Mouse (Mus musculus) MN1 (cell line): Measurements from ENCODE around the gene Kif13a.

Experiments used
- DNase-seq: peaks from one replicate; pipeline ENCODE4 v3.0.0-alpha.2; 2016; ENCODE audit warnings: low spot score

The Kif13a gene

DNA sequence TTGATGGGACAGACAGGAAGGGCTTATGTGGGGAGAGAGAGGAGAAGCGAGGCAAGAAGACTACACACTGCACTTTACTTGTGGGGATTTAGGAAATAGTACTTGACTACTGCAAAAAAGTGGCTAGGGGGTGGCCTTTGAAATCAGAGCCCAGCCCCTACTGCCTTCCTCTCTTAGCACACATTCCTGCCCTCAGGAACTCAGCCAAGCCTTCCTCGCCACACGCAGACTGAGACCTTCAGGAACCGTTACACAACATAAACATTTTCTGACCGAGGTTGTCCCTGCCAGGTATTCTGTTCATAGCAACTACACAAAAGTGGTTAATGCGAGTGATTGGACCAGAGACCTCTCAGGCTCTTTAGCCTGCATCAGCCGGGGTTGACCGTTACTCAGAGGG lies 8.1 kb downstream of the Kif13a start:
- no peak for DNase-seq

DNA sequence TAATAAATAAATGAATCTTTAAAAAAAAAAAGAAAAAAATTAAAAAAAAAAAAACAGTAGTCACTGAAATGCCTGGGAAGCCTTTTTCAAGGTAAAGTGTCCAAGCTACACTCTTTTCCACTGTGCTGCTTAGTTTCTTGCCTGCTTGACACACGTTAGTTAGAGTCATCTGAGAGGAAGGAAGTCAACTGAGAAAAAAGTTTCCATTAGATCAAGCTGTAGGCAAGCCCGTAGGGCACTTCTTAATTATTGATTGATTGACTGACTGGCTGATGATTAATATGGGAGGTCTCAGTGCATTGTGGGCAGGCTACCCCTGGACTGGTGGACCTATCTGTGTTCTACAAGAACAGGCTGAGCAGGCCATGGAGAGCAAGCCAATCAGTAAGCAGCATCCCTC lies 9.9 kb downstream of the Kif13a start:
- DNase-seq, result no peak

DNA sequence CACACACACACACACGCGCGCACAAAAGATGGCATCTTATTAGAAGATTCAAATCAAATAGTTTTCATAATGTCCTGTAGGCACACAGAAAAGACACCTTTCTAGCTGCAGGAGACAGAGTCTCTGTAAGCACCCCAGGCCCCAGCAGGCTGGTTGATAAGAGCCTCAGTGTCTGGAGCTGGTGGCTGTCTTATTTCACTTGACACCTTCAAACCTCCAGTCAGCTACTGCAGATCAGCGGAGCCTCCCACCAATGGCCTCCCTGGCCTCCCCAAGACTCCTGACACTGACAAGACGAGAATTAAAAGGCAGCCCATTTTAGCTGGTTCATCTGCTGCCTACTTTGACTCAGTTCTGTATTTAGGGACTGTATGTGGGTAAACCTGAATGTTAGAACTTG lies 11.2 kb downstream of the Kif13a start:
- DNase-seq, result peak; percentile 18

DNA sequence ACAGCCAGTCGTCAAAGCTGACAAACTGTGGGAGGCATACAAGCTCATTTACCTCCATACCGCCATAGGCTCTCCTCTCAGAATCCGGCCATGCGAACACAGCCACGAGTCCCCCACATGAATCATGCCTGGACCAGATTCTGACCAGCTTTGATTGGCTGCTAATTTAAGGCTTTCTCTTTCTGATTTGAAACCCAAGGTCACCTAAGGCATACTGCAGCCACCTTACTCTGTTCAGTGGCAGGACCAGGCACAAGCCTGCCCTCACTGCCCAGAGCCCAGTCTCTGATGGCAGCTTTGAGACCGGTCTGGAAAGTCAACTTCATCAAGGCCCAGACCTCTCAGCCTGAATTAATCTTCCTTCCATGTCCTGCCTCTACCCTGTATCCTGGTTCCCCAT lies 17.7 kb downstream of the Kif13a start:
- DNase-seq, result no peak

DNA sequence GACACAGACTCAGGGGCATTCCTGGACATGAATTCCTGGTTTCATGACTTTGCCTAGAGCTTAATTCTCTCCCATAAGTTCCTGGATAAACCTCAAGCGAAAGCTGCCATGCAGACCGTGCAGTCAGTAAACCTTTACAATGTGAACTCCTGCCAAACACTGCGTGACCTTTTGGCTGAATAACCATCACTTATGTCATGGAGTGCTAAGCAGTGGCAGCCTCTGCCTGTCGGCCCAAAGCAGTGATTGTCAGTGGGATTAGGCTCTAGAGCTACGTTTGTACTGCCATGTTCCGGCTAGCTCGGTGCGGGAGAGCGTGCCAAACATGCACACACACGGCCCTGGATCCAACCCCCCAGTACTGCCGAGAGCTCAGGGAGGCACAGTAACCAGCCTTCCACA lies 18.6 kb downstream of the Kif13a start:
- no peak for DNase-seq

DNA sequence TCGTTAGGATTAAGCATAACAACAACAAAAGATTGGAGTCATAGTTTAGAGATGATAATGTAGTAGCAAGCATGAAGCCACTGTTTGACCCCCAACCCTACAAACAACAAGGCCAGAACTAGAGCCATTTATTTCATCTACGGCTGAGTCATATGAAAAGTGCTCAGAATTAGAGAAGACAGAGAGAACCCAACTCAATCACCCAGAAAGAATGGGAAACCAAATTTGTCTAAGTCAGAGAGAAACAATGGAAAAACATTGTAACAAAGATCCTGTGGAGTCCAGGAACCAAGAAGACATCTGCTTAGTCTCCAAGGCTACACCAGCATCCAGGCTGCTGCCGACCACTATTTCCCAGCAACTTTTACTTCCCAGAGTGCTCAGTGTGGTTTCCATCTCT lies 19.7 kb downstream of the Kif13a start:
- DNase-seq, result no peak

DNA sequence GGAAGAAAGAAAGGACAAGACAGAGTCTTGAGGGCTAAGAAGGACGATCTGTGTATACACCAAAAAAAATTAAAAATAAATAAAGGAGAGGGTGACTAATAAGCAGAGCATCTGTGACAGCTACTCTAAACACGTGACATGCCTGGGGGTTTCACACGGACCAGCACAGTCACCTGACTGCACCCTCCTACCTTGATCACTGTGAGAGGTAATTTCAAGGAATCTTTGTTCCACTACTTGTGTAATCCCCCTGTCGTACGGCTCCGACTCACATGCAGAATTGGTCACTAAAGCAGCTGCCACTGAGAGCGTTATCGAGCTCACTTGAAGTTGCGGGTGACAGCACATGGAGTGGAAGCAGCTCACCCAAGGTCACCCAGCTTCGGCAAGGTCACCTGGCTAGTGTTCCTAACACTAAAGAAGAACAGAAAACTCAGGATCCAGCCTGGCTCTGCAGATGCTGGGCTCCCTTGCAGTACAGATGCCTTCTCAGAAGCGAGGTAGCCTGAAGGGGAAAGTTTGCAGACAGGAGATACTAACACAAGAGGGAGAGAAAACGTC lies 20.6 kb downstream of the Kif13a start:
- DNase-seq, result no peak

DNA sequence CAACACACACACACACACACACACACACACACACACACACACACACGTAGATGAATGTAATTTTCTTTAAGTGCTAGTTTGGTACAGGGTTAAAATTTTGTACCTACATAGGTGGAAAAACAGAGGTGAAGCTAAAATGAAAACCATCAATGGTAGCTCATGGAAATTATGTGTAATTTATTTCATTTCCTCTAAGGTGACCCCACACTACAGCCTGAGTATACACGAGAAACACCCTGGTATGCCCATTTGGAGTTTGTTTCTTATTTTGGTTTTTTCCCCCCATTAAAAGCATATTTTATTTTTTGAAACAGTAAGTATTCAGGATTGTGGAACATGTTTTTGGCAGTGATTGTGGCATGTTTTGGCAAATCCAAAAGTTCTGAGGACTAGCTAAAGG lies 21.3 kb downstream of the Kif13a start:
- no peak for DNase-seq

DNA sequence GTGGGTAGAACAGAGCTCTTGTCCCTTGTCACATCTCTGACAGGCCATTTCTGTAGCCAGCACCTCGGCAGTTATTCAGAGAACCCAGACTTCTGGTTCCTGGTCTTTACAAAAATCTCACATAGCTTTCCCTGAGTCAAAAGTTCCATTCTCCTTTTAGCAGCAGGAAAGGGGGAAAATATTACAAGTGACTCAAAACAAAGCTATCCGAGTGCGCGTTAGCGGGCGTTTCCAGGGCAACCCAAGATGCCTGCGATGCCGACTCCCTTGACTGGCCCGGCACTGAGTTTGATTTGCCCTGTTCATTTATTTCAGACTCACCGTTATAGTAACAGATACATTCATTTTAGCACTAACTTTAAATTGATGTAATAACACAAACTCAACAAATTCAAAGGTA lies 21.8 kb downstream of the Kif13a start:
- no peak for DNase-seq

DNA sequence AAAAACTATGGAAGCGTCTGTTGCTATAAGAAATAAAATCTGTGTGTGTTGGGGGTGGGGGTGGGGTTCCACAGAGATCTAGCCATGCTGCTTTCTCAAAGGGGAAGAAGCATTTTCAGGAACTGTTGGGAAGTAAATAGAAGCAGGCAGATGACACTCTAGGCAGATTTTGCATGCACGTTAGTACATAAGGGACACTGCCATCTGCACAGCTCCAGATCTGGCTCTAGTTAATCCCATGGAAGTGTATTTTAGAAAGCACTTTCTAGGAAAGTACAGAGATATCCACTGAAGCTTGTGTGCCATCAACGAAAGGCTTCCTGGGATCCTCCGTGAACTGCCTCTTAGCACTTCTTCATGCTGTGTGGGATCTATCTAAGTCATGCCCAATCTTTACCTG lies 22.6 kb downstream of the Kif13a start:
- no peak for DNase-seq

DNA sequence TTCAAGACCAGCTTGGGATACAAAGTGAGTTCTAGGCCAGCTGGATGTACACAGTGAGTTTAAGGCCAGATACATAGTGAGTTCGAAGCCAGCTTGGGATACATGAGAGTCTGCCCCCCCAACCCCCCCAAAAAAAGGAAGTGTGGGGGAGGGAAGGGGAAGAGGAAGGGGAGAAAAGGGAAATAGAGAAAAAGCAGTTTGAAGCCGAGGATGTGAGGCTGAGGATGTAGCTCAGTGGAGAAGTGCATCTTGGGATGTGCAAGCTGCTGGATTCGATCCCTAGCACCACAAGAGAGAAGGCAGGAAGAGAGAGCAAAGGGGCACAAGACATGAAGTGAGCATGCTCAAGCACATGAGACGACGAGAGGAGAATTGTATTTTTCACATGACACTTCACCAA lies 23.7 kb downstream of the Kif13a start:
- no peak for DNase-seq

DNA sequence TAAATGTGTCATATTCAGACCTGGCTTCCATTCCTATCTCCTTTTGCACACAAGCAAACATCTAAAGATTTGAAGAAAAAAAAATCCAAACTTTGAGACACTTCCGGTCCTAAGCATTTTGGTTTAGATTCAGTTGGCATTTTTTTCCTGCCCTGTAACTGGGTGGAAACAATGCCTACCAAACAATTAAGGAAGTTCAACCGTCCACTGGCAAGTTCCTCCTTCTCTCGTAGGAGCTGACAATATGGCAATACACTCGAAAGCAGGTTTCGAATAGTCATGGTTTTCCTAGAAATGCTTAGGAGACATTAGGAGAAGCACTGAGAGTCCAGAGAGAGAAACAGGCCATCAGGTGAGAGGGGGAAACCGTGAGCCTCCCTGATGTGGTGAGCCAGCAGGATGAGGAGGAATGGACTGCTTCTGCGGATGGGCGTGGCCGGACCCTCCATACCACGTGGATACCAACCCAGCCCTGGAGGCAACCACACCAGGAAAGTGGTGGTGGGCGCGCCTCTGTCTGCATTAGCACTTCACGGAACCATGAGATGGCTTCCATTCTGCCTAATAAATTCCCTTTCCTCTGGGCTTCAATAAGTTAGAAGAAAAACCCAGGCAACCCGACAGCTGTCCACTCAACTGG lies 24.6 kb downstream of the Kif13a start:
- DNase-seq, result no peak

DNA sequence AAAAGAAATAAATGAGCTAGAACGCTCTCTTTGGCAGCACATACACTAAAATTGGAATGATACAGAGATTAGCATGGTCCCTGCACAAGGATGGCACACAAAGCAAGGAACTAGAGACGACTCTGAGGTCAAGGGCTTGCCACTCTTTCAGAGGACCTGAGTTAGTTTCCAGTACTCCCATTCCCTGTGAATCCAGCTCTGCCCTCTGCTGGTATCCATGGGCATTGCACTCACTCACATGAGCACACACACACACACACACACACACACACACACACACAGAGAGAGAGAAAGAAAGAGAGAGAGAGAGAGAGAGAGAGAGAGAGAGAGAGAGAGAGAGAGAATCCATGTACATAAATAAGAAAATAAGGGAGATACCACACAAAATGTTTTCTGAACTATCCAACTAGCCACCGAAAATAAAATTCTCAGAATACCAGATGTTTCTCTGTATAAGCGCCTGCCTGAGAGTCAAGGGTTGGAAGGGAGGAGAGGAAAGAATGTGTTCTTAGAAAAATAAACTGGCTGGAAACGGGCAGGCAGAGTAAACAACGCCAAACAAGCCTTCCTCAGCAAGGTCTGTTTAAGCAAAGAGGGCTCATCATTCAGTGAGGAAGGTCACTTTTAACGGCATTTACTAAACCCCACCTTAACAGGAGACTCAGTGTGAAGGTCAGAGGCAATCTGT lies 27.0 kb downstream of the Kif13a start:
- DNase-seq, result no peak

DNA sequence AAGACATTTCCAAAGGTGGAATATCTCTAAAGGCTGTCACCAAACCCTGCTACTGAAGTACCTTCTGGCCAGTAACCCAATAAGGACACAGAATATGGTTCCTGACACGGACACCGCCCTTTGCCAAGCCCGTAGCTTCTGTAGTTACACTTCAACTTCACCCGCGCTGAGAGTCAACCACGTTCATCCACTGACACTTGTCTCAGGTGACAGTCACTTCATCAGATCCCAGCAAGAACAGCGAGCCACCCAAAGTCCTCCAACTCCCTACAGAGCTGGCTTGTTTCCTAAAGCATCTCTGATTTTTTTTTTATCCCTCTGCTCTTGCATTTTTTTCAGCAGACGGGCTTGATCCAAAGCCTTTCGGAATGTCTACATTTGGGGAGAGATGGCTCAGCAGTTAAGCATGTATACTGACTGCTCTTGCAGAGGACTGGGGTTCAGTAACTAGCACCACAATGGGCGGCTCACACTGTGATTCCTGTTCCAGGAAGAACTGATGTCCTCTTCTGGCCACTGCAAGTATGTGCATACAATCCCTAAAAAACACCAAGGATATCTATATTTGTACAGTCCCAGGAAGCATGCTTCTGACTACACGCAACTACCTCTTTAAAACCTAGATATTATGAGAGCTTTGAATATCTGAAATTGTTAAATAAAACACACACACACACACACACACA lies 28.7 kb downstream of the Kif13a start:
- no peak for DNase-seq

DNA sequence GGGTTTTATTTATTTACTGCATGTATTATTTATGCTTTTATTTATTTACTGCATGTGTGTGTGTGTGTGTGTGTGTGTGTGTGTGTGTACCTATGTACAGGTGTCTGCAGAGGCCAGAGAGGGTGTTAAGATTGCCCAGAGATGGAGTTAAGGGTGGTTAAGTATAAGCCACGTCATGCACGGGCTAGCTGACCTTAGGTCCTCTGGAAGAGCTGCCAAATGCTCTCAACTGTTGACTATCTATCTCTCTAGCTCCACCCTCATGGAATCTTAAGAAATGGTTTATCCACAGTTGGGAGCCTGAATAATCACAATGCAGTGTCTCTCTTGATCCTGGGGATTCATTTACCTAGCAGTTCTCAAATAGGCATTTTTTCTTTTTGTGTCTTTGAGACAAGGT lies 30.8 kb downstream of the Kif13a start:
- DNase-seq, result no peak

DNA sequence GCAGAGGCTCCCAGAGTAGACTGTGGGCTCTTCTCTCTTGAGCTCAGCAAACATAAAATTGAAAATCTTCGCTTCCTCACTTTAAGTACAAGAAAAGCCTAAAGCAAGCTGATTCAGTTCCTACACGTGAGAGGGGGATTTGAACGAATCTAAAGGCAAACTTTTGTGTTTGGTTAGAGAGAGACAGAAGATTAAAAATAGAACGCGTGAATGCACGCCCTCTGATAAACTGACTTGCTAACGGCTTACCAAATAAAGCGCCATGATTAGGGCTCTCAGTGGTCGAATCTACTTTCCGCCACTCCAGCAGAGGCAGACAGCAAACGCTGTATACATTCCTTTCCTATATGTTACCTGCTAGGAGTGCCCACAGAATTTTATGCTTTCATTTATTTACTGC lies 31.3 kb downstream of the Kif13a start:
- no peak for DNase-seq

DNA sequence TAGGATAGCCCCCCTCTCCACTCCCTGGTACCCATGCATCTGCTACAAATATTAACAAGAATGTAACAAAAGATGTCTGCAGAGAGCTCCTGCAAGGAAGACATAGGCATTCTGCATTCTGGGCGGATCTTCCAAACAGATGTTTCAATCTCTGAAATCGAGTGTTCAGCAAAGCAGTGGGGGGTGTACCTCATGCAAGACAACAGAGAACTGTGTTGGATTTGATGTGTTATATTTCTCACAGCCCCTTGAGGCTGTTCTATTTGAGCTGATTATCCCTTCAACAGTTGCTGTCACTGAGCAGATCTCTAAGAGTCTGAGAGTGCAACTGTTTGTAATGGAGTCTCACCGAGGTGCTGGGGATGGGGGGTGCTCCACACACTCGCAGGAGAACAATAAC lies 37.3 kb downstream of the Kif13a start:
- no peak for DNase-seq

DNA sequence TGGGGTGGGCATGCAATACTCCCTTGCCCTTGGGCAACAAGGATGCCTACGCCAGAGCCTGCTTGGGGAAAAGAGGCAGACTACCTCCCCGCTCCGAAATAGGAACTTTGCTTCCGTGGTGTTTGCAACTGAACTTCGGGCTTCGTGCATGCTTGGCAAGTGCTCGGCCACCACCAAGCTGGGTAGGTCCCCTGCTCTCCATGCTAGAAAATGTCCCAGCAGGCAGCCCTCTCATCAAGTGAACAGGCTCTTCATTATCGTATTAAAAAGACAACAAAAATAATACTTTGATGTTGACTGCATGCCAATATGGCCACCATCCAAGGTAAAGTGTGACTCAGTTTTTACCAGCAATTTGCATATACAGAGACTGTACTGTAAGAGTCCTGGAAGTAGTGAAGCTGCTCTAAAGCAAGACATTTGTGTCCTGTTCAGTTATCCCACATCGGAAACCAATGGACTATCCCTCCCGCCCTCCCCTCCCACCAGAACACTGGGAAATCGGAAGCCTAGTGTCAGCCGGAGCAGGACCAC lies 41.5 kb downstream of the Kif13a start:
- DNase-seq, result peak; percentile 13

DNA sequence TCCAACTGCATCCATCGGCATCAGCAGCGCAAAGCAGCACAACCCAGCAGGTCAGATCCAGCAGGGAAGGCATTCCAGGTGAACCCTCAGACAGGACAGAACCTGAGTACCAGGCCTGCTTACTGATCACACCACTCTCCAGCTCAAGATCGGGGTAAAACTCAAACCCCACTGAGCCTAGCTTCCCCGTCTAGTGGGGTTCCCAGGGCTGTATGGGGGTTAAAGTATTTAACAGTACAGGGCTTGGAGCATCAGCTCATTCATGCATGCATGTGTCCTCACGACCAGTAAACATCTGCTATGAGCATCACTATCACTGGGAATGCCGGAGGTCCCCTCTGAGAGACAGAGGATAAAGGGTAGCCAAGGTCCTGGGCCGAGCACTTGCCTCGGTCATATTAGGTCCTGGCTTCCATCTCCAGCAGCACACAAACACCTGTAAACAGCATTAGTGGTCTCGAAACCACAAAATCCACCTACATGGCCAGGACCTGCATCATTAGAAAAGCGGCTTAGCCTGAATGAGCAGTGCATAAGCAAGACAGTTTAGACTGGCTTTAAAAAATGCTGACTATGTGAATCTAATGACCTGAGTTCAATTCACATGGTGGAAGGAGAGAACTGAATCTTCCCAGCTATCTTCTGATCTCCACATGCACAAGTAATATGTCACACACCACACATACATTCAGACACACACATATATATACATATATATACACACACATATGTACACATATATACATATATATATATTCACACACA lies 43.0 kb downstream of the Kif13a start:
- DNase-seq, result no peak

DNA sequence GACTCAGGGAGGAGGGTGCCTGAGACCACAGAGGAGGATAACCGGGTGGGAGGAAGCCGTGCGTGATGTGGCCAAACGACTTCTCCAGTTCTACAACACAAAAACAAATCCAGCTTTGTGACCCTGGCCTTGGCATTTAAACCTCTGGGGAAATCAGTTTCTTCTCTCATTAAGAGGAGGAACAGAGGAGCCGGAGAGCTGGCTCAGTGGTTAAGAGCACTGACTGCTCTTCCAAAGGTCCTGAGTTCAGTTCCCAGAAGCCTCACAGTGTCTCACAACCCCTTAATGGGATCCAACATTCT lies 44.0 kb downstream of the Kif13a start:
- no peak for DNase-seq

DNA sequence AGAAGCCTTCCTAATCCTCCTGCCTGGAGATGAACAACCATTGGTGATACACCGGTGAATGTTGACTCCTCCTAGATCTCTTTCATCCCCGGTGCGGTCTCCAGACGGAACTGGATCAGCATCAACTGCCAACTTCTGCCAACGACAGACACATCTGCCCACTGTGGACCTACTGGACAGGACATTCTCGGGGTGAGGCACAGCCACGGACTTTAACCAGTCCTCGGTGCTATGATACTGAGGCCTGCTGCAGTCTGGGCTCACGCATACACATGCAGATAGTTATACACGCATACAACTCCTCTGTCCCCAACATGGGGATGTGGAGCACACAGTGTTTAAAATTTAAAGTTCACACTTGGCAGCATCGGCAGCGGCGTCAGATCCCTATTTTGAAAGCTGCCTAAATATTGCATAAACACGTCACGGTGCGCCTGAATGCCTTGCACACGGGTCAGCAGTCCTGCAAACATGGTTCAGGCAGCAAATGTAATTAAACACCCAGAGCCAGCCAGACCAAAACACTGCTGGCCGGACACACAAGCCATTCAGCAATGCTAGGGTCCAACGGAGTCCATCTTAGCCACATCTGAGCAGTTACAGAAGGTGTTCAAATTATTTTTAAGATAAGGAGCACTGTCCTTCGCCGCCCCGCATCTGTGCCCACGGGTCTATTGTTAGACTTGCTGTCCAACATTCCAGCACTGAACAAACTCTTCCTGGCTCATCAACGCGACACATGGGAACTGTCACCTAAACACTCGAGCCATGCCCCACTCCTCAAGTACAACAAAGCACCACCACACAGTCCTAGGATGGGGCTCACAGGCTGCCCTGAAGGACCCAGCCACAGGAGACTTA lies 44.5 kb downstream of the Kif13a start:
- no peak for DNase-seq

DNA sequence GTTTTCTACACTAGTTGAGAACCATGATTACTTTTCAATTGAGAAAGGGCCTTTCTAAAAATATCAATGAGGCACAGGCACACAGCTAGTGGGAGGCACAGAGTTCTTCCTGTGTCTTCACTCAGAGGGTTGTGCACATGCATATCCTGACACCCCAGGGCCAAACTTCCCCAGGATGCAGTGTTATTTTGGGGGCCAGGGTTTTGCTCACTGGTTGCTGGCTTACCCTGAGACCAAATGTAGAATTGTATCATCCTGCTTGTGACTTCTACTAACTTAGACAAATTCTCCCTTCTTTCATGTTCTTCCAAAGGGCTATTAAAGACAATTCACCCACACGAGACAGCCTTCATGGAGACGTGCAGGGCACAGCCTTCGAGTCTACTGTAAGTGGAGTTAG lies 45.7 kb downstream of the Kif13a start:
- no peak for DNase-seq
